Mouse (Mus musculus): ENCODE results near the gene Atp6v1g1. TPM values are rescaled to one million over a fixed set of nuclear protein-coding genes. Genes with fewer than 3 reads are reported as not detected.

The Atp6v1g1 gene
- polyA plus RNA-seq, 1 experiment, result 90.6 TPM

GRCm38 (mm10) chr4:63546441-63547055 is 2.0 kb downstream of the Atp6v1g1 start:
- DNase-seq (ENCODE audit: low read depth), result no peak

DNA sequence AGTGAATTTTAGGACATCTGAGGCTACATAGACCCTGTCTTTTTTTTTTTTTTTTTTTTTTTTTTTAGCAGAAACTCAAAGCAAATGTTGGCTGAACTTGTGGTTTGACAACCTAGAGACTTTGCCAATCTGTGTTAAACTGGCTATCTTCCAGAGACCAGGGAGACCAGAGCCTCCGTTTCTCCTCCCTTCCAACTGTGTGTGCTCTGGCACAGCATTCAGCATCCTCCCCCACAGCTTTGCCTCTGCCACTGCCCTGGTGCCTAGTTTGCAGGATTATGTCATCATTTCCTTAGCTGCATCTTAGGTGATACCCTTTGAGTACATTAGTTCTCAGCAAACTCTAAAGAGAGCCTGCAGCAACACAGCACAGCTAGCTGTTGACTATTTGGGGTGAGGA is 3.2 kb downstream of the Atp6v1g1 start:
- no peak for DNase-seq (ENCODE audit: low read depth)

DNA sequence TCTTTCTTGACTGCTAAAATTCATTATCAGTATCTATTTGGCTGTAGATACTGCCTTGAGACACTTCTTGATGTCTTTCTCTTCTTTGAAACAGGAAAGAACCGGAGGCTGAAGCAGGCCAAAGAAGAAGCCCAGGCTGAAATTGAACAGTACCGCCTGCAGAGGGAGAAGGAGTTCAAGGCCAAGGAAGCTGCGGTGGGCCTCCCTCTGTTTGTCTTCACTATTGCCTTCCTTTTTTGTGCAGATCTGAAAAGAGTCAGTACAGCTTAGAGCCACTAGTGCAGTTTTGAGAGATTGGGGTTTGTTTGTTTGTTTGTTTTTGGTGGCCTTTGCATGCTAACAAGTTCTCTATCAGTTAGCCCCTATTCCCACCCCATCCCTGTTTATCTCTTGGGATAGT is 3.9 kb downstream of the Atp6v1g1 start:
- no peak for DNase-seq (ENCODE audit: low read depth)

- no peak for DNase-seq (ENCODE audit: low read depth)
Measured at GRCm38 (mm10) chr4:63550908-63551307, 6.3 kb downstream of the Atp6v1g1 start.

- DNase-seq (ENCODE audit: low read depth), result no peak
Measured at GRCm38 (mm10) chr4:63552865-63553264, 8.3 kb downstream of the Atp6v1g1 start.

DNA sequence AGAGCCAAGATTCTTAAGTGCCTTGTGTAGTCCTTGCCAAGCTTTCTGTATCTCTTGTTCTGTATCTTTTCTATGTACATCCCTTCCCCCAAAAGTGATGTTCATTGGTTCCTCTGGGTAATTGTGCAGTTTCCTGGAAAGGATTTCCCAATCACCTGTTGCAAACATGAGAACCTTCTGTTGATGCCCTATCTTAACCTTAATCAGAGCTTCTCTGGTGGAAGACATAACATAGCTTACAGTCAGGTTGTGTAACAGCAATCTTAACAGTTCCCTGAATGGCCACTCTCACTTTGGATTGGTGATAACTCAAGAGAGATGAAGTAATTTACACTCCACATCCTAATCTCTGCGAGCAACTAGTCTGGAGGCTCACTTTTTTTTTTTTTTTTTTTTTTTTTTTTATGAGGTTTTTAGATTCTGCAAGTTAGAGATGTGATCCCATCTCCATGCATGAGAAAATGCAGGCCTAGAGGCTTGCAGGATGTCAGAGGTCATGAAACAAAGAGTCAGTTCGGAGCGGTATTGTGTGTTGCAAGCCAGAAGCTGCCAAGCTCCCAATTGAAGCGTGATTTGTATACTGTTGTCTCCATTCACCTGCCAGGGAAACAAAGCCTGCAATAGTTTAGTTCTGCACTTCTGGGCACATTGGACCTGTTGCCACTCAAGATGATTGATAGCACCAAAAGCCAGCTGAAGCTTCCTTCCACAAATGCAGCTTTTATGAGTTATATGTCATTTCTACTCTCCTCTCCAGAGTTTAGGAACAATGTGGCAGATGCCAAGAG is 9.4 kb downstream of the Atp6v1g1 start:
- no peak for DNase-seq (ENCODE audit: low read depth)

- DNase-seq (ENCODE audit: low read depth), result no peak
Measured at GRCm38 (mm10) chr4:63554616-63555015, 10.0 kb downstream of the Atp6v1g1 start.

GRCm38 (mm10) chr4:63555111-63555510 is 10.5 kb downstream of the Atp6v1g1 start:
- DNase-seq (ENCODE audit: low read depth), result no peak

GRCm38 (mm10) chr4:63556665-63557064 is 12.1 kb downstream of the Atp6v1g1 start:
- DNase-seq (ENCODE audit: low read depth), result no peak

DNA sequence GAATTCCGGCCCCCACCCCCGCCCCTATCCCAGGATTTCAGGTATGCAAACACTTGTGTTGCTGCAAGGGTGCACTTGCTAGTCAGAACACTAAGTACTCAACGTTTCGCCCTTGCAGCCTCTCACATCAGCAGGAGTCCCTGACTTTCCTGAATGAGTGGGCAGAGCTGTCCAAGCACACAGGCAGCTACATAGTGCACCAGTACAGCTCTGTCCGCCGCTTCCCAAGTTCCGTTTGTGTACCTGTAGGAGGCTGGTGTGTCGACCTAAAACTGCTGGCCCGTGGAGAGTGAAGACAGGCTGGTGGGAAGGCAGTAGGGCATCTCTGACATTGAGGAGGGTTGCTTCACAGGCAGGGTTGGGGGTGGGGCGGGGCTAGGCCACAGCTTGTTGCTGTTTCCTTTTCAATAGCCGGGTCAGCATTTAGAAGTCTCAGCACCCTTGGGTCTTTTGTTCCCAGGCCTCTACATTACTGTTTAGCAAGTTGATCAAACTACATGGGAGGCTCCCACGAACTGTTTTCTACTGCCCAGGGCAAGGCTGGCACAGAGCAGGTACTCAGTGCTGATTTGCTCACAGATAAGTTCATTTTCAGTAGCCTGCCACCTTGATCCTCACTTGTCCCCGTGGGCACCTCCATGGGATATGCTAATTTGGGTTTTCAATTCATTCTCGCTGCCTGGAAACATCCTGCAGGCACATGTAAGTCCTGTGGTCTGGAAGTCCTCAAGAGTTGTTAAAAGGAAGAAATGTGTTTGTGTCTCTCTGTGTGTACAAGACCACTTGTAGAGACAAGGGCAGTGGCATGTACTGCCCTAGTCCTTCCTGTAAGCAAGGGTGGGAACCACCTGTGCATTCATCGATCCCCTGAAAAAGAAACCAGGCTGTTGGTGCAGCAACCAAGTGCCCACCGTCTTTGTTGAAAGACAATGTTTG is 12.8 kb downstream of the Atp6v1g1 start:
- no peak for DNase-seq (ENCODE audit: low read depth)

DNA sequence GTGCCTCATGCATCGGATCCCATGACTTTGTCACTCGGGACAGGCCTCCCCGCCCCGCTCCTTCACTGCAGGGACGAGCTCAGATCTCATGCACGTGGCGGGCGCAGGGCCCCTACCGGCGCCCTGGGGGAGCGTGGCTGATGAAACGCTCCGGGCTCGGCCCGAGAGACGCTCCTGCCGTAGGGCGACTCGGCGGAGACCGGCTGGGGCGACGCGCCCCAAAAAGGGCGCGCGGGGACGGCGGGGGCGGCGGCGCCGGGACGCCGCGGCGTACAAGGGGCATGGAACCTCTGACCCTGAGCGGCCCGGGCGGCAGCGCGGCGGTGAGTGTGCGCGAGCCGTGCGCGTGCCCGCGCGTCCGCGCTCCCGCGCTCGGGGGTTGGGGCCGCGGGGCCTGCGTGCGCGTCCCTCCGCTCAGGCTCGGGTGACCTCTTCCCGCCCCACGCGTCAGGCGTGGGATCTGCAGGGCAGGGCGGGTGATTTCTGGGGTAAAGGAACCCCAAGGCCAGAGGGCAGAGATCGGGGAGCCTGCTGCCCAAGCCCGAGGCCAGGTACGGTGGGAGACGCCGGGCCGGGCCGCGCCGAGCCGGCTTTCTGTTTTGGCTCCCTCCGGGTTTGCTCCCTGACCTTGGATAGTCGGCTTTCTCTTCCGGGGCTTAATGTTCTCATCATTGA is 14.0 kb downstream of the Atp6v1g1 start, which contains the start of gene Tmem268:
Gene Tmem268 (plus strand): TSS at position 375 of the 675 bp plus-strand sequence.
- no peak for DNase-seq (ENCODE audit: low read depth)

DNA sequence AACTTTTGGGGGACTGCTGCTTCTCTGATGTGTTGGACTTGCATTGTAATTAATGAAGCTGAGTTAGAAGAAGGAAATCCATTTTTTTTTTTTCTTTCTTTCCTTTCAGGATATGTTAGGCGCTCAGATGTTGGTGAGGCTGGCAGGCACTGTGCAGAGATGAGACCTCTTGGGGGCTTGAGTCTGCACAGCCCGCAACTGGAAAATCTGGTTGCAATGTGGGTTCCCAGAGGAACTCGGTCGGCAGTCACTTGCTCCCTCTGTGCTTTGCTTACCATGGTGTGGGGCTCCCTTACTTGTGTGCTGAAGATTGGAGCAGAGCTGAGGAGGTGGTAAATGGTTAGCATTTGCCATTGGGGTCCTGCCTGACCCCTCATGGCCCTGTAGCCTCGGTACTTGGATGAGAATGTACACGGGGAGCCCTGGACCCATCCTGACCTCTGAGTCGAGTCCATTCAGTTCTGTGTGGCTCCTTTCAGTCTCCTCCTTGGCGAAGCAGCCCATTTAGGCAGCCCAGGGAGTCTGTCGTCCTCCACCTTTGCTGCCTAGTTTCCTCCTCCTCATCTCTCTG is 14.6 kb downstream of the Atp6v1g1 start:
- DNase-seq (ENCODE audit: low read depth), result no peak

GRCm38 (mm10) chr4:63560079-63560478 is 15.5 kb downstream of the Atp6v1g1 start:
- DNase-seq (ENCODE audit: low read depth), result no peak

GRCm38 (mm10) chr4:63561861-63562675 is 17.5 kb downstream of the Atp6v1g1 start:
- DNase-seq (ENCODE audit: low read depth), result no peak

GRCm38 (mm10) chr4:63562742-63563141 is 18.2 kb downstream of the Atp6v1g1 start:
- DNase-seq (ENCODE audit: low read depth), result no peak

GRCm38 (mm10) chr4:63567712-63568390 is 23.3 kb downstream of the Atp6v1g1 start:
- no peak for DNase-seq (ENCODE audit: low read depth)

DNA sequence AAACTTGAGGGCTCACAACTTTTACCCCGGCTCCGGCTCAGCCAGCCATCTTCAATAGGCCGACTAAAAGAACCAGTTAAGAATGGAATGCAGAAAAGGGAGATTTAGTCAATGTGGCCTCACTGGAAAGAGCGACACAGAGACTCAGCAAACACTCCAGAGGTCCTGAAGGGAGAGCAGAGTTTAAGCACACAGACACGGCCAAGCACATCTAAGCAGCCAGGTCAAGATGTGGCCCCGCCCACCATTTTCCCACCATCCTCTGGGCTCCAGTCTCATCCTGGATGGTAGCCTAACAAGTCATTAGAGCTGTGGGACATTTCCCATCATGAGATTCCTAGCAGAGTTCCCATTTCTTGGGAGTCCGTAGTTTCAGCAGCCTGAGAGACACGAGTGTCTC is 24.8 kb downstream of the Atp6v1g1 start:
- no peak for DNase-seq (ENCODE audit: low read depth)

DNA sequence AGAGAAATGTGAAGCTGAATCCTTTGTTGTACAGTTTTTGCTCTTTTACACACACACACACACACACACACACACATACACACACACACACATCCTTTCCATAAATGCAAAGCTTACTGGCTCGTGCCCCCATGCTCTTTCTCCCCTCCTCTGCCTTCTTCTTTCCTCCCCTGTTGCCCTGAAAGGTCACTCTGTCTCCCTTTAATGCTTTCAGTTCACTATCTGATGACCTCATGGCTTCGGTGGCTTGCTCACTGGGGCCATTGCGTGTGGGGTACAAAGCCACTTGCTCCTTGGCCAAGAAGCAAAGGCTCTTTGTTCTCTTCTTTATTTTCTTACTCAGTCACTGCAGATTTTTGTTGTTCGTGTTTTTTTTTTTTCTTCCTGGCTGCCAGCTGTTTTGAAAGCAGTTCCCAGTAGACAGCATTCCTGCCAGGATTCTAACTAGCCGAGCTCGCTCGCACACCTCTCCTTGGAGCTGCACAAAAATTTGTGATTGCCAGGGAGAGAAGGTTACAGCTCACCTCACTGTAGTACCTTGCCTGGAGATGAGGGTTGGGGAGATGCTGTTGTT is 25.7 kb downstream of the Atp6v1g1 start:
- no peak for DNase-seq (ENCODE audit: low read depth)

- no peak for DNase-seq (ENCODE audit: low read depth)
Measured at GRCm38 (mm10) chr4:63572621-63573020, 28.0 kb downstream of the Atp6v1g1 start.

Measured in gonadal fat pad, adult 2 months (tissue).